Mouse (Mus musculus) urinary bladder, postnatal 4 days (tissue): ENCODE measurements at regions not wholly inside any gene's neighbourhood (a gene's known extent, or its start where the extent isn't known, plus 50 kb on each side); places are given as distances from the start of the nearest gene placed in this dataset.
"Not testable (repeated sequence)": the region's sequence is repeated elsewhere in the genome, so short reads cannot be mapped to it uniquely, and the experiment has no call there.

Source experiments
- DNase-seq, 2 experiments: peaks; one replicate each; pipeline ENCODE4 v3.0.0; 2021 to 2022; ENCODE audit warnings: low spot score in 2 of 2

DNA sequence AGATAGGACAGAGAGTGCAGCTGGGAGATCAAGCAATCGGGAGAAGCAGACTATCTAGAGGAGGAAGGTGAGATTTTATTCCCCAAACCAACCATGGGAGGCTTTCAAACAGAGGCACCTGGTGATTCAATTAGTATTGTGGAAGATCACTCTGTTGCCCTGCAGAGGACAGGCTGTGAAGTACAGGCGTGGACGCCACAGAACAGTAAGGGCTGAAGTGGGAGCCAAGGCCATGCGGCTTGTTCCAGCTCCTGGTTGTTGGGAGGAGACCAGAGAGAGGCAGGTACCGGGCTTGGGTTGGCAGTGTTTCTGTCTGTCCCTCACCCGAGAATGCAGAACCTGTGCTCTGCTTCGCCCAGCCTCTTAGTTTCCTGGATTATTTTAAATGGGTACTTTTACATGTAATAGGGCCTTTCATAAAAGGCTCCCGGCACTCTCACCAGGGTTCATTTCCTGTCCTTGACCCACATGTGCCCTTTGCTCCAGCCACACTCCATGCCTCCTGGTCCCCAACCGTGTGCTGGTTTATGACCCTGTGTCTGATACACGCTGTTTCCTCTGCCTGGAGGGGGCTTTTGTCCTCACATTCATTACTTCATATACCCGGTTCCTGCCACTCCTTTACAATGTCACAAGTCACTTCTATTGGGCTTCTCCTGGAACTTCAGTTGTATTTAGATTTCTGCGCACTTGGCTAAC lies 58.3 kb downstream of the Vcpkmt start:
- DNase-seq: no peak

DNA sequence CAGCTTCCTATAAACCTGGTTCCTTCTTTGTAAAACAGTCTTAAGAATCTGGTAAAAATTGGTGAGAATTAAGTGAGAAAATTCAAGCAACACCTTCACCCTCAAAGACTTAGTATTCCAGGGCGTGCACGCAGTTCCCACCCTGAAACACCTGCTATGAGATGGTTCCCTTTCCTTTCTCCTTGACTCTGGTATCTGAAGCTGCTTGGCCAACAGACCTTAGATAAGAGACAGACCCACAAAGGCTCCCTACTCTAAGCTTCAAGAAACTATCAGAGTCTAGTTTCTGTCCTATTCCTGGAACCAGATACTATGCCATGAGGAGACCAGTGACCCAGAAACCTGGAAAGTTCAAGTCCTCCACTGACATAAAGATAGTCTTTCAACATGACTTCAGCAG lies 63.0 kb downstream of the Vcpkmt start:
- DNase-seq: no peak

DNA sequence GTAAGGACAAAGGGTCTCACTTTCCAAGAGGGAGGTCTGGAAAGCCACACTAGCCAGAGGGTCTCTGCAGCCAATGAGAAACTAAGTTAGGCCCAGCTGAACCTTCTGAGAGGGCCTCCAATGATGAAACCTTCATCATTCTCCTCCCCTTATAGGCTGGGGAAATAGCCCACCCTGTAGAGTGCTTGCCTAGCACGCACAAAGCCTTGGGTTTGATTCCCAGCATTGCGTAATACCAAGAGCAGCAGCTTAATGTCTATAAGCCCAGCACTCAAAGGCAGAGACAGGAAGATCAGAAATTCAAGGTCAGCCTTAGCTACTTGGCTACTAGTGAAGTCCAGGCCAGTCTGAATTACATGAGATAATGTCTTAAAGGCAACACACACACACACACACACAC lies 63.8 kb downstream of the Vcpkmt start:
- no peak for DNase-seq

DNA sequence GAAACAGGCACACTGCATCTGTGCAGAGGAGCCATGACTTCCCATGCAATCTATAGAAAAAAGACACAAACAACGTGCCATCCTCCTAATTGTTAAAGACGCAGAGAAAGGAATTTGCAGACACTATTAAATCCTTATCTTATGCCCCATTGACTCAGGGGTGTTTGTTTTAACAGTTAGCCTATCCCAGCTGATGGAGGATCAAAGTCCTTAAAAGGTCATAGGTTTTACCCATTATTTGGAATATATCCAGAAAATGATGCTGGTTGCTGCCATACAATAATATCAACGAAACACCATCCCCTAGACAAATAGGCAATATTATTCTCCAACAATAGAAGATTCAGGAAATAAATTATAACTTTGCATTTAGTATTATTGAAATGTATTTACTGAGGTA lies 65.2 kb downstream of the Vcpkmt start:
- no peak for DNase-seq

DNA sequence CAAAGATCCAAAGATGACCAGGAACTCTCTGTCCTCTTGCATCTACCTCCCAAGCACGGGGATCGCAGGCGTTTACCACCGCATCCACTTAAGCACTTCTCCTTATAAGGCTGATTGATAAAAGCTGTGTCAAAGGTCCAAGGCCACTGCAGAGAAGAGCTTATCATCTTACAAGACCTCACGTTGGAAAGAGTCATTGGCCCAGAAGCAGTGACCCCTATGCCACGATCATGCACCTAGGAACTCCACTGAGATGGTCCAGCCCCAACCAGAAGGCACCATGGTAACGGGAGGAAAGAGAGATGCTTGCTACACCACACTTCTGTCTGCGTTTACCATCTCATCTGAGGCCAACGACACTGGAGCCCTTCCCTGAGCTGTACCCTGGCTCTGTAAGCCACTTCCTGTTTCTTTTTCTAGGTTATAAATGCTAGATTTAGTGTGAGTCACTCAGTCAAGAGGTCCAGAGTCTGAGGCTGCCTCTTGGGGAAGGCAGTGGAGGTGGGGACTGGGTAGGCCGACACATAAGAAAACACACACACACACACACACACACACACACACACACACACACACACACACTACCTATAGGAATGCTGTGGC lies 66.4 kb downstream of the Vcpkmt start:
- no peak for DNase-seq

DNA sequence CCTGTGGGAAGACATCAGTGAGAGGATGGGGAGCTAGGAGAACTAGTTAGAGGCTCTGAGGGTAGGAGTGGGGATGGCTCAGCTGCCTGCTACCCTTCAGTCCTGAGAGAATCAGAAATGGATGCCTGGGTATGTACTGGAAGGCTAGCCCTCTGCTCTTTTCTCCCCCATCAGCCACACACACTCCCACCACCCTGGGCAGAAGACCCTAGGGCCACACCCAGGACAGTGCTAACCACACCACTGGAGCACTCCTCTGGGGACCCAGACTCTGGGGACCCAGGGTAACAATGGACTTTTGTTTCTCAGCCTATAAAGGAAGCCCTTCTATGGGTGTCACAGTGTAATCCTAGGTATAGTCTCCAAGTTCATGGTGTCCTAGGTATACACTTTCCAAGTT lies 67.0 kb downstream of the Vcpkmt start:
- DNase-seq: no peak

DNA sequence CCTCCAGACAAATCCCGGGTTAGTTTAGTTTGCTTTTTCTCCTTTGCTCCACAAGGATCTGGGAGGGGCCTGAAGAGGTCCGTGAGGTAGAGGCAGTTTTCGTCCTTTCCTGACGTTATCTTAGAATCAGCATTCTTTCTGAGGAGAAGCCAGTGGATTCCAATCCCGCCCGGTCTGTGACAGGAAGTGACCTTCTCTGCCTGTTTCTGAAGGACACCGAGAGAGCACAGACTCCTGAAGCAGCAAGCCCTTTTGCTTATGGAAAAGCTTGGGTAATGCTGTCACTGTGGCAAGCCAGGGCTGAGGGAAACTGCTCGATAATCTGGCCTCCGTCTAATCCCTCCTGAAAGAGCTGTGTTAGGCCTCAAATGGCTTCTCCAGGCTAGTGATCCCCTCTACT lies 67.7 kb downstream of the Vcpkmt start:
- DNase-seq: no peak

DNA sequence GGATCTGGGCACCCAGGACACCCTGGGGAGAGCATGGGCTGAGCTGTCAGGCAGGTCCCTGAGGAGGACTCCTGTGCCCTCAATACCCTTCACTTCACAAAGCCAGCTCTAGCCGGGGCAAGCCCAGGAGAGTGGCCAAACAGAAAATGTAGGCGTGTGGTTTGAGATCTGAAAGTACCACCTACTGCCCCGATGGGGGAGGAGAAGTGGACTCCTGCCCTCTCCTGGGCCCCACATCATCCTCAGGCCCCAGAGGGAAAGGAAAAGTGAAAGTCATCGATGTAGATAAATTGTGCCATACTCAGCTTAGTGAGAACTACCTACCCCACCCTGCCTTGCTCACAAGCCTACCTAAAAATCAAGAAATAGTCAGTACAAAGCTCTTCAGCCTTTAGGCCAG lies 69.7 kb downstream of the Vcpkmt start:
- DNase-seq: no peak

DNA sequence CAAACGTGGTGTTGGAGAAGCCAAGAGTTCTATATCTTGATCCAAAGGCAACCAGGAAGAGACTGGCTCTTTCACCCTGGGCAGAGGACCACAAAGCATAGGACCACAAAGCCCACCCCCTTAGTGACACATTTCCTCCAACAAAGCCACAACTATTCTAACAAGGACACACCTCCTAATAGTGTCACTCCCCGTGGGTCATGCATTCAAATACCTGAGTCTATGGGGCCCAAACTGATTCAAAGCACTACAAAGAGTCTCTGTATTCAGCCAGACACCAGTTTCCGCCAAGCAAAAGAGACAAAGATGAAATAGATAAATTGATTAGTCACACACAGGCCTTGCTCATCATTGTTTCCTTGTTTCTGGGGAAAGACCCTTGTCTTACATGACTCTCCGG lies 72.1 kb downstream of the Vcpkmt start:
- no peak for DNase-seq

DNA sequence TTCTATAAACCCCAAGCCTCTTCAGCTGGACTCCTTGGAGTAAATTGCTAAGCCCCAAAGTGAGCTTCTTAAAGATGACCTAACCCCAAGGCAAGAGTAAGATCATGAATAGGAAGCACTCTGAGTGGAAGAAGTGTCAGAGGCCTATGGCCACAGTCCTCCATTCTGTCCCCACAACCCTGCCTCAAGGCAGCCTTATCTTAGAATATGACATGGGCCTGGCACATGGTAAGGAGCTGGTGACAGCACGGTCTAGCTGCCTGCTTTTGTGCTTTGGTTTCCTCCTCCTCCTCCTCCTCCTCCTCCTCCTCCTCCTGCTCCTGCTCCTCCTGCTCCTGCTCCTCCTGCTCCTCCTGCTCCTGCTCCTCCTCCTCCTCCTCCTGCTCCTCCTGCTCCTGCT lies 73.6 kb downstream of the Vcpkmt start:
- not testable (repeated sequence) for DNase-seq

DNA sequence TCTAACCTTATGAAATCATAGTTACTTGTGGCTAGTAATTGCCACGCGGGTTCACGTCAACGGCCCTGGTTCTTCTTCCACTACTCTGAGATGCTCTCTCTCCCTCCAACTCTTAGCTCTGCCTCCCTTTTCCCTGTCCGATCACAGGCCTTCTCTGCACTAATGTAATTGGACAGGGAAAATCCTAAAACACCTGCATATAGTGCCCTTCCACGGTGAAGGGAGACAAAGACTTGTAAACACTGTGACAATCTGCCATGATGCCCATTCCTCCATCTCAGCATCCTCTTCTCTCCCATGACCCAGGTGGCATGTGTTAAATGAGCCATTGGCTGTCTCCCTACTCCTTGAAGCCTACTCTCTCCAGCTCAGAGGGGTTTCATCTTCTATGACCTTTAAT lies 74.9 kb downstream of the Vcpkmt start:
- no peak for DNase-seq

DNA sequence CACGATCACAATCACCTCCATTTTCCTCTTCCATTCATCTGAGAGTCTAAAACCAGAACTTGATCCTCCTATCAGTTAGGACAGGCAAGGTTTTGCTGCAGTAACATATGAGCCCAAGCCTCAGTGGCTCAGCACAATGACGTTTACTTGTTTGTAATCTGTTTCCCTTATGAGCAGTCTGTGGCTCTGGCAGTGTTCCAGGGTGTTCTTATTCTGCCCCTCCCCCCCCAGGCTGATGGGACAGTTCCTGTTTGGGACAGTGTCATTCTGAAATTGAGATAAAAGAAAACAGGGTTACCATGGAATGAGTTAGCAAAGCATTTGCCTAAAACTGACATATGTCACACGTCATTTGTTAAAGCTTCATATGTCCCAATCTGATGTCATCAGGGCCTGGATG lies 75.5 kb downstream of the Vcpkmt start:
- DNase-seq: no peak

DNA sequence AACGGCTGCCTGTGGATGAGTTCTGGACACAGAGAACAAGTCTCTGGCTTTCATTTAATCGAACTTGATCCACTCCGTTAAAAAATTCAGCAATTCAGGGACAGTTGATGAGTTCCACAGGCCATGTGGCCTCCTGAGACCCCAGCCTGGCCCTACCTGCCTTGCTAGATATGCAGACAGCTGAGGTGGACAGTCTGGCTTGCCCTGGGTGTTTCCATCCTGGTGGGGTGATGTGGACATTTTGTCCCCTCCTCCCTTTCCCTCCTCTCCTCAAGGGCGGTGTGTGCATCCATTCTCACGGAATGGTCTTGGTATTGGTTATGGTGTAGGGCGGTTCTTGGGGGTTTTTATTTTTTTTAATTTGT lies 80.1 kb downstream of the Vcpkmt start:
- DNase-seq: no peak

DNA sequence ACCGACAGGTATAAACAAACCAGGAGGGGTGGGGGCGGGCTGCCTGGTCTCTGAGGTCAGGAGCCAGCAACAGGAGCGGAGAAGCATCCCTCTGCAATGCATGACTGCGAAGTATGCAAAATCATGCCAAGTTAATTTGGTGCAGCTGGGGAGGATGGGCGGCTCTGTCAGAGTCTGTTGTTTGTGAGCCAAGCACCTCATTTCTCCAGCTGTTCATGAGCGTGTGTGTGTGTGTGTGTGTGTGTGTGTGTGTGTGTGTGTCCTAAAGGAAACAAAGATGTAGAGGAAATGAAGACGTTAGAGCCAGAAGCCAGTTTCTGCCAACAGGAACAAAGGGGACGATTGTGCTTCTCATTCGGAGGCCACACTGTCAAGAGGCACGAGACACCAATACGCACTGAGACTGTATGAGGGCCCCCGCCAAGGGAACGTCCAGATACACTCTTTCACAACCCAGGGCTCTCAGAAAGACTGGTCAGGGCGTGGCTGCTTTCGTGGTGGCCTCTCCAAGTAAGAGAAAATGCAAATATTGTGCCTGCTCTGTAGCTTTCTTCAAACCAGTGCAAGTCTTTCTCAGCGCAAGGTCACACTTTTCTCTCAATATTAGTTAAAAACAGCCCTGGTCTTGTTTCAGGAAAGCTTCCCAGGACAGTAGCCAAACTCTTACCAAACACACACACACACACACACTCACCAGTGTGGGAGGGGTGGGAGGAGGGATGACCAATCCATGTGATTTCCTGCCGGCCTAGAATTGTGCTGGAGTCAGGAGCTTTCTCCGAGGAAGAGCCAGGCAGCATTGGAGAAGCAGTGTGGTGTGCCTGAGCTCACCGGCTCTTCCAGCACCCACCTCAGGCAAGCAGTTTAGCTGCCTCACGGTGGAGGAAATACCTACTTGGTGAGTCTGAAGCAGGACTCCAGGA lies 80.8 kb downstream of the Vcpkmt start:
- DNase-seq: peak; percentile 76 to 80

DNA sequence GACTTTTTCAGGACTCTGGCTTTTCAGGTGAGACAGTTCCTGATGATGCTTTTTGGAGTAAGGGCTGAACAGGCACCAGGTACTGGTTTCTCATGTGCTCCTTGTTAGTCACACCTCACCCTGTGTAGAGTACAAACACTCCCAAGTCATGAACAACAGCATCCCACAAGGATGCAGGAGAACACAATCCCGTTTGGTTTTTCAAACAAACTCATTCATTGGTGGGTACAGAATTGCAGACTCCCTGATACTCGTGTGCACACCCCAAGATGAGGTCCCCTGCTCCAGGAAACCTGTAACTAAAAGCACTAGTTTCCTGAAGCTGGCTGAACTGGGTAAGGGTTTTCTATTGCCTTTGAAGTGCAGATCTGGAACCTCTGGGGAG lies 81.5 kb downstream of the Vcpkmt start:
- DNase-seq: no peak

DNA sequence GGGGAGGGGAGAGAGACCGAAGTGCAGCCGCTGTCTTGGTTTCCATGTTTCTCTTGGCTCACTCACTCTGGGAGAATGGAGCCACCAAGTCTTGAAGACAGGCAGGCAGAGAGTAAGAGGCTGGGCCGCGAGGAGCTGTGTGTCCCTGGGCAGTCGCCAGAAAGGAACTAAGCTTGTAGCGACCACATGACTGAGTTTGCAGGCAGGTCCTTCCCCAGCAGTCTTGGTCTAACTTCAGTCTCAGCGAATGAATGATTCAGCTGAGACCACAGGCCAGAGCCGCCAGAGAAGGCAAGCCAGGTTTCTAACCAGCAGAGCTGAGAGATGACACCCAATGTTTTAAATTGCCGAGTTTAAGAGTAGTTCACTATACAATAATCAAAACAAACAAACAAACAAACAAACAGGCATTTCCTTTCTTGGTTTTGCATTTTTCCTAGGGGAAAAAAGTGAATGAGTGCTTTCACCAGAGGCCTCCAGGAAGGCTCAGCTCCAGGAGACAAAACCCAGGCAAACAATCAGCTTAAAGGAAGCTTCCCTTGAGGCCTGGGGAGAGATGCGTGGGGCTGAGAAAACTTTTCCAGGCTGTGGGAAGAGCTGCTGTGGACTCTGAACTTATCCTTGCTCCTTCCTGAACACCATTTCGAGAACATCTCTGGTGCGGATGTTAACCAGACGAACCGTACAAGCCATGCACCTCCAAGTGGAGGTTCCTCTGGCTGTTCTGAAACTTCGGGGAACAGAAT lies 82.1 kb downstream of the Vcpkmt start:
- DNase-seq: no peak

DNA sequence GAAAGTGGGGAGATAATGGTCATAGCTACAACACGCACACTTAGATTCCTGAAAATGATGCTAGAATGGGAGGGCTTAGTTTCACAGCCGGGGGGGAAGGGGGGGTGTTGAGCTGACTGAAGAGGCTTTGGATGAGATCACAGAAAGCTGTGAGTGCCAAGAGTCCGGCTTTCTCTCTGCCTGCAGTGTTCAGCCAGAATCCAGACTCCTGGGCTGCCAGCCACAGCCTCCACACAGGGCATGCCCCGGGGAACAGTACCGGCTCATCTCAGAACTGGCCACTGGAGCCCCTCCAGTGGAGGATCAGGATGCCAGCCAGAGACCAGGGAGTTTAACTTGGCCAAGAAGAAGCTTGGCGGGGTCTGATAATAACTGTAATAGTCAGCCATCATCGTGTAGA lies 85.7 kb downstream of the Vcpkmt start:
- DNase-seq: peak; percentile 77 to 83

DNA sequence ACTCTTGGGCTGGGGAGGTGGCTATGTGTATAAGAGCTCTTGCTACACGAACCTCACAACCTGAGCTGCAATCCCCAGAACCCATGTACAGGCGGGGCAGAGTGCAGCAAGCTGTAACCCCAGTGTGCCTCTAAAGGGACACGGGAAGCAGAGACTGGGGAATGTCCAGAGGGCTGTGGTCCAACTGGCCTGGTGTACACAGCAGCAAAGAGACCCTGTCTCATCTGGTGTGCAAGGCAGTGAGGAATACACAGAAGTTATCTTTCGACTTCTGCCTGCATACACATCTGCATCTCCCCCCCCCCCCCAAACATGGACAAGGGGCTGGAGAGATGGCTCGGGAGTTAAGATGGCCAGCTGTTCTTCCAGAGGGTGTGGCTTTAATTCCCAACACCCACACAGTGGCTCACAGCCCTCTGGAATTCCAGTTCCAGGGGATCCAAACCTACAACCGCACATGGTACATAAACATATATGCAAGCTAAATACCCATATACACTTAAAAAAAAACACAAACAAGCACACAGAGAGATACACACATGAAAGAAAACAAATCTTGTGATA lies 86.4 kb downstream of the Vcpkmt start:
- no peak for DNase-seq

DNA sequence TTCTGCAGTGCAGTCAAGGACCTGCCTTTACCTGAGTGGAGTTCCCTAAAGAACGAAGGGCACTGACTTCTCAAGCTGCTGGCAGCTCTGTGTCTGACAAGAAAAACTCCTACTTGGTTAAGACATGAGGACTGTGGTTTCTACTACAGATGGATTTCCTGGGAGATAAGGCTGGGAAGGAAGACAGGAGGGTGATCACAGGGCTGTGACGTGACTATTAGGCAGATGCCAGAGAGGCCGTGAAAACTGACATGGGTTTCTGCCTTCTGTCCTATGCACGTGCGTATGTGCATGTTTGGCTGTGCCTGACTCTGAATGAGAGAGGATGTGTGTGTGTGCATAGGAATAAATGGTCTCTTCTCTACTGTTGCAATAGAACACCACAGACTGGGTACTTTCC lies 87.1 kb downstream of the Vcpkmt start:
- DNase-seq: no peak

DNA sequence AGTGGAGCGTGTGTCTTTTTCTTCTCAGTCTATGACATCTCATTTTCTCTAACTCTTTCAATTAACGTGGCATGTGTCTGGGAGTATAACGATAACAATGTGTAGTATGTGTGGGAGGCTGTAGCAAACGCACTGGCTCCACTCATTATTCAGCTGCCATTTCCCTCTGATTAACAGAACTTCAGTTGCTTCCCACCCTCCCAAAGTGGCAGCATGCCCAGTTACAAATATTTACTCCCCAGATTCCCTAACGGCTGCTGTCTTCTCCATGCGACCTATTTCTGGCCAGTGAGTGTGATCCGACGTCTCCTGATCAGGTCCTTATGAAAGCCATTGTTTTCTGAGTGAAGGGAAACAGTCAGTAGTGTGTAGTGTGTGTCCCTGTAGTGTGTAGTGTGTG lies 88.2 kb downstream of the Vcpkmt start:
- no peak for DNase-seq

DNA sequence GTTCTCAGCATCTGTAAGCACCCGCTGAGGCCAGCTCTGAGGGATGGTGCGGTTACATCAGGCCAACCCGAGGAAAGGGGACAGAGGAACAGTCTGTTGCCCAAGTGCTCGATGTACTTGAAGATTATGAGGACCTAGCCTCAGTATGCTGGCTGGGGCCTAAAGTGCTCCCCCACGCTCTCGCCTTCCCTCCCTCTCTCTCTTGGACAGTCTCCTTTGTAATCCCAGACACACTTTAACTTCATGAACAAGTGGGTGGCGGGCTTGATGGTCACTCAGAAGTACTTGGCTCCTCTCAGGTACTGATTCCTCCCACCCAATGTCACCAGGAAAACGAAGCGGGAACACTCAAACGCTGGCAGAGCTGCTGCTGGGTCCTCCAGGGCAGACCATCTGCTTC lies 93.1 kb downstream of the Vcpkmt start:
- DNase-seq: no peak

DNA sequence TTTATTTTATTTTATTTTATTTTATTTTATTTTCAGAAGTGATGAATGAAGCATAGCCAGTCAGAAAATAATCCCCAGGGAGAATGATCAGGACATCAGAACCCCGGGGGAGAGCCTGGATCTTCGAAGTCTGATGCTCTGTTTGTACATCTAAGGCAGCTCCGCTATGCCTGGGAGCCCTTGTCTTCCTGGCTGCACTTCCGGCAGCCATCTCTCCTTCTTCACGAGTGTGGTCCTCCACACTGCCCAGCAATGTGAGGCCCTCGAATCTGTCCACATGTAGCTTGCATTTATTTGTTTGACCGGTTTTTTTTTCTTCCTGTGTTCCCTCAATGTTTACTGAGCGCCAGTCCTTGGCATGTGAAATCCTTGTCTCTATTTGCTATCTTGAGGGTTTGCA lies 95.9 kb downstream of the Vcpkmt start:
- no peak for DNase-seq
